Mouse (Mus musculus) stomach, embryonic 14.5 days (tissue): ENCODE measurements around the gene Hmgcll1. TPM values are rescaled to one million over a fixed set of nuclear protein-coding genes. Genes with fewer than 3 reads are reported as not detected.
"Not testable (repeated sequence)": the region's sequence is repeated elsewhere in the genome, so short reads cannot be mapped to it uniquely, and the experiment has no call there.

Experiments used
- ATAC-seq: fragments of 200-750 bp; cut with Nextera tagmentation; 2 replicates; pipeline ENCODE4 v1.8.0; 2017; ENCODE audit warnings: low read depth, moderate TSS enrichment; ENCODE audit not compliant: insufficient number of reproducible peaks, insufficient read depth, low FRiP score
- H3K27ac ChIP-seq: fragments of 300-500 bp; sonication (generic); 2 replicates; pipeline ENCODE4 v1.5.1; 2014; ENCODE audit warnings: mild to moderate bottlenecking, low read length, moderate library complexity, mixed read lengths
- H3K27me3 ChIP-seq: fragments of 300-500 bp; sonication (generic); 2 replicates; pipeline ENCODE4 v1.6.1; 2014; ENCODE audit warnings: low read length, control low read depth, mixed read lengths; ENCODE audit not compliant: control insufficient read depth, insufficient read depth
- H3K36me3 ChIP-seq: fragments of 300-500 bp; sonication (generic); 2 replicates; pipeline ENCODE4 v1.6.1; 2014; ENCODE audit warnings: mild to moderate bottlenecking, control low read depth, low read length, moderate library complexity, mixed read lengths; ENCODE audit not compliant: control insufficient read depth, insufficient read depth
- H3K4me1 ChIP-seq: fragments of 300-500 bp; sonication (generic); 2 replicates; pipeline ENCODE4 v1.6.1; 2014; ENCODE audit warnings: low read length, control low read depth, mixed read lengths; ENCODE audit not compliant: control insufficient read depth, insufficient read depth
- H3K4me2 ChIP-seq: fragments of 300-500 bp; sonication (generic); replicated peaks from 2 replicates; pipeline ENCODE4 v1.6.1; 2014; ENCODE audit warnings: low read depth, low read length, control low read depth
- H3K4me3 ChIP-seq: fragments of 300-500 bp; sonication (generic); 2 replicates; pipeline ENCODE4 v1.5.1; 2014; ENCODE audit warnings: low read depth, low read length, control low read depth
- H3K9ac ChIP-seq: fragments of 300-500 bp; sonication (generic); replicated peaks from 2 replicates; pipeline ENCODE4 v1.6.1; 2014; ENCODE audit warnings: low read depth, mild to moderate bottlenecking, control low read depth, low read length, moderate library complexity, mixed read lengths
- H3K9me3 ChIP-seq: fragments of 300-500 bp; sonication (generic); 2 replicates; pipeline ENCODE4 v1.6.1; 2016; ENCODE audit warnings: low read depth, low read length, control low read depth; ENCODE audit not compliant: control insufficient read depth
- WGBS: fragments of 180-500 bp; shearing (Covaris S2); extraction: QIAGEN DNeasy Blood & Tissue Kit; methylation state at CpG from one replicate; pipeline ENCODE4 v1.1.7; 2014; 5-methylcytosine and 5-hydroxymethylcytosine counted together
- polyA plus RNA-seq: library from polyadenylated mRNA; unstranded; fragments of >200 nt; fragmentation: Nextera tagmentation; extraction: Ambion mirVana; gene quantifications from 2 replicates; pipeline ENCODE4 v1.2.1, GENCODE M21; 2014

The Hmgcll1 gene
- polyA plus RNA-seq, 1 experiment from 2014 or later: 6.6 TPM

DNA sequence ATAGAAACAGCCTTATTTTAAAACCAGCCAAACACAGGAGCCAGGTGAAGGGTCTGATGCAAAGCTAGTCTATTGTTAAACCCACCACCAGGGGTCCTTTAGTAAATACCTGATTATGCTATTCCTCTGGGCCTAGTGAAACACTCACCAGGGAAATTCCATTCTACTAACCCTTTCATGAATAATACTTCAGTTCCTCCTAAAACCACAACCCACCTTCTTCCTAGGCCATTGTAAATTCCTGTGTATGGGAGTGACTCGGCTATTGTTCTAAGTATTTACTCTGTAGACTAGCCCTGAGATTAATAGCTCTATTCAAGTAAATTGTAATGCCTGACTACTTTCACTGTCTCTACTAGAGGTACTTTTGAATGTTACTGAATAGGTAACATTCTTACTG is 89.8 kb downstream of the Hmgcll1 start:
- not testable (repeated sequence) for H3K27me3 ChIP-seq, ATAC-seq, H3K9ac ChIP-seq, H3K36me3 ChIP-seq, H3K27ac ChIP-seq, H3K4me1 ChIP-seq, H3K9me3 ChIP-seq, H3K4me3 ChIP-seq, H3K4me2 ChIP-seq
- WGBS: 65% methylated on average over 1 of the region's 1 CpGs

GRCm38 (mm10) chr9:76104846-76105245 is 90.2 kb downstream of the Hmgcll1 start:
- Histone ChIP-seq H3K4me1 (no peaks in the 10 kb centered on the region), H3K4me2 (no peak overlapping the region), H3K9me3 (no peaks in the 10 kb centered on the region), H3K9ac (no peak overlapping the region), H3K36me3 (no peaks in the 10 kb centered on the region), H3K27ac (no peak overlapping the region), H3K4me3 (no peak overlapping the region), H3K27me3 (no peaks in the 10 kb centered on the region)
- WGBS: 80% methylated on average over 5 of the region's 5 CpGs
- ATAC-seq: no peak

DNA sequence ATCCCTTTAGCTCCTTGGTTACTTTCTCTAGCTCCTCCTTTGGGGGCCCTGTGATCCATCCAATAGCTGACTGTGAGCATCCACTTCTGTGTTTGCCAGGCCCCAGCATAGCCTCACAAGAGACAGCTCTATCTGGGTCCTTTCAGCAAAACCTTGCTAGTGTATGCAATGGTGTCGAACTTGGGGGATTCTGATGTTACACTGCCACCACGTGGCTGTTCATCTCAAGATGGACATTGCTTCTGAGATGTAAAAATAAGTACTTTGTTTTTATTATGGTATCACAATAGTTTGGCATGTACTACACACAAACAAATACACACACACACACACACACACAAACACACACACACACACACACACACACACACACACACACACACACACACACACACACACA is 108.2 kb downstream of the Hmgcll1 start:
- not testable (repeated sequence) for ATAC-seq, H3K36me3 ChIP-seq, H3K27me3 ChIP-seq, H3K4me3 ChIP-seq, H3K4me2 ChIP-seq, H3K4me1 ChIP-seq, H3K27ac ChIP-seq, H3K9ac ChIP-seq, H3K9me3 ChIP-seq
- 3% methylated on average over 2 of the region's 2 CpGs for WGBS

DNA sequence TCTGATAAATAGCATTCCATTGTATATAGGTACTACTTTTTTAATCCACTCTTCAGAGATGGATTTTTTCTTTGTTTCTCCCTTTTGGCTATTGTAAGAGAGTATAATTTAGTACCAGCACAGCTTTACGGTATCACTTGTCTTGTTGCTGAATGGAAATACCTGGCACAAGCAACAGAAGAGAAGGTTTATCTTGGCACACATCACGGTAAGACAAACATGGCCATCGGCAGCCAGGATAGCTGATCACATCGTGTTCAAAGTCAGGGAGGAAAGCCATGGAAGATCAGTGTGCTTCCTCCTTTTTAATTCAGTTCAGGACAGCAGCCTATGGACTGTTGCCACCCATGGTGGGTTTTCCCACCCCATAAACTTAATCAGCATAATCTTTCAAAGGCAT is 109.6 kb downstream of the Hmgcll1 start:
- no peak for ATAC-seq
- H3K4me1 ChIP-seq: no peaks in the 10 kb centered on the region

DNA sequence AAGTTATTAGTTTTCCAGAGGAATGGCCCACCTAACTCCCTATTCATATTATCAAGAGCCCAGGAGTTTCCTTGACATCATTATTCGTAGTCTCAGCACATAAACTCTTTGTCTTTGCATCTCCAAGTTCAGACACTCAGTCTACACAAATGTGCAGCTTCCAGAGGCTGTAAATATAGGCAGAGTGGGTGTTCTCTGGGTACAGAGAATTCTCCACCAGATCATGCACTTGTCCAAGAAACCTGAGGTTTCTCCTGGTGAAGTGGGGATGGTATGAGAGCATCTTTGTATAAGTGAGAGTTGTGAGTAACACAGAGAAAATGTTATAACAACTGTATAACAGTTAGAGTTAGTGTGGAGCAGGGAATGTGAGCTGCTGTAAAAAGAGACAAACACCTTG is 114.7 kb downstream of the Hmgcll1 start:
- Histone ChIP-seq H3K9ac (no peak overlapping the region), H3K27ac (no peak overlapping the region), H3K4me2 (no peak overlapping the region), H3K4me1 (no peaks in the 10 kb centered on the region), H3K4me3 (no peak overlapping the region), H3K27me3 (no peaks in the 10 kb centered on the region), H3K9me3 (no peaks in the 10 kb centered on the region), H3K36me3 (no peaks in the 10 kb centered on the region)
- 80% methylated on average over 1 of the region's 1 CpGs for WGBS
- ATAC-seq: no peak

More for the DNA sequence above, 109.6 kb downstream of the Hmgcll1 start:
- no peak overlapping the region for H3K27ac ChIP-seq
- 71% methylated on average over 4 of the region's 4 CpGs for WGBS
- no peak overlapping the region for H3K9ac ChIP-seq
- H3K36me3 ChIP-seq: no peaks in the 10 kb centered on the region
- no peaks in the 10 kb centered on the region for H3K9me3 ChIP-seq
- H3K4me3 ChIP-seq: no peak overlapping the region
- H3K27me3 ChIP-seq: no peaks in the 10 kb centered on the region
- no peak overlapping the region for H3K4me2 ChIP-seq

DNA sequence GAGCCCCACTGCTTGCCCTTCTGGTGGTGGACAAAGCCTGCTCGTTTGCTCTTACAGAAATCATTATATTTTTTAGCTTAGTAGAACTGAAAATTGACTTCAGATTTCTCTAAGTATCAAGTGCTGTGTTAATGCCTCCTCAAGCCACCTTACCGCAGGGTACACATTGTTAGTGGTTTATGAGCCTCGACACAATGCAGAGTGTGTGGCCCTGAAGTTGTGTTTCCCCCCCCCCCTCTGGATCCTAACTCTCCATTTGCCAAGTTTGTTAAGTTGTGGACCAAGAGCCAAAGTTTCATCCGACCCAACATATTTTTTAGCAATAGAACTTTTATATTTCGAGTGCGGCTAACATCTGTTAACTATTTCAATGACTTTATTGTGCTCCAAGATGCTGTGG is 119.4 kb downstream of the Hmgcll1 start:
- Histone ChIP-seq H3K4me2 (no peak overlapping the region), H3K9me3 (no peaks in the 10 kb centered on the region), H3K36me3 (no peaks in the 10 kb centered on the region), H3K9ac (no peak overlapping the region), H3K27me3 (no peaks in the 10 kb centered on the region), H3K27ac (no peak overlapping the region), H3K4me3 (no peak overlapping the region), H3K4me1 (no peaks in the 10 kb centered on the region)
- WGBS: 91% methylated on average over 6 of the region's 6 CpGs
- ATAC-seq: no peak

GRCm38 (mm10) chr9:76138378-76139109 is 123.9 kb downstream of the Hmgcll1 start:
- H3K4me1 ChIP-seq: no peaks in the 10 kb centered on the region
- ATAC-seq: peak; percentile 76; the same call in 1 of the 2 replicates
- no peak overlapping the region for H3K27ac ChIP-seq

GRCm38 (mm10) chr9:76145593-76145992 is 130.9 kb downstream of the Hmgcll1 start:
- H3K4me2 ChIP-seq: no peak overlapping the region

More at GRCm38 (mm10) chr9:76138378-76139109, 123.9 kb downstream of the Hmgcll1 start:
- Histone ChIP-seq H3K4me2 (no peak overlapping the region), H3K36me3 (no peaks in the 10 kb centered on the region), H3K4me3 (no peak overlapping the region), H3K9ac (no peak overlapping the region), H3K27me3 (no peaks in the 10 kb centered on the region), H3K9me3 (no peaks in the 10 kb centered on the region)
- 78% methylated on average over 3 of the region's 3 CpGs for WGBS

DNA sequence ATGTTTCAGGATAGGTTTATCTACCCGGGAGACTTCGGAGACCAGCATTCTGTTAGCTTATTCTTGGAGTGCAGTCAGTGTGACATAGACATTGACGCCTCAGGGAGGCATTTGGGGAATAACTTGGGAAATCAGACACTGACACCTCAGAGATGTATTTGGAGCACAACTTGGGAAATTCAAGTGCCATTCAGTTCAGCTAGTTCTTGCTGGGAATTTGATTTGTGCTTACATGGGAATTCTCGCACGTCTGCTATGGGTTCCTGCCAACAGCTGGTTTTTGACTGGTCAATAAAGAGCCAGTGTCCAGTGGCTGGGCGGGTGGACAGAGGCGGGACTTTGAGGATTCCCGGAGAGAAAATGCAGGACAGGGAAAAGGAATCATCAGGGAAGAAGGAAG is 147.8 kb downstream of the Hmgcll1 start:
- Histone ChIP-seq H3K4me1 (no peaks in the 10 kb centered on the region), H3K9me3 (no peaks in the 10 kb centered on the region), H3K9ac (no peak overlapping the region), H3K4me2 (no peak overlapping the region), H3K36me3 (no peaks in the 10 kb centered on the region), H3K27me3 (no peaks in the 10 kb centered on the region), H3K27ac (no peak overlapping the region), H3K4me3 (no peak overlapping the region)
- ATAC-seq: no peak
- WGBS: 50% methylated on average over 8 of the region's 8 CpGs

More at GRCm38 (mm10) chr9:76145593-76145992, 130.9 kb downstream of the Hmgcll1 start:
- H3K9me3 ChIP-seq: no peaks in the 10 kb centered on the region
- no peaks in the 10 kb centered on the region for H3K36me3 ChIP-seq
- WGBS: 71% methylated on average over 3 of the region's 3 CpGs
- no peaks in the 10 kb centered on the region for H3K4me1 ChIP-seq
- H3K27me3 ChIP-seq: no peaks in the 10 kb centered on the region
- H3K27ac ChIP-seq: no peak overlapping the region
- ATAC-seq: no peak
- H3K9ac ChIP-seq: no peak overlapping the region
- no peak overlapping the region for H3K4me3 ChIP-seq
